Comparison of ENCODE assay signal across 9 mouse cellular contexts in genomic region chr4:150690759-150691158, GRCm38 (mm10). TPM values are rescaled to one million over a fixed set of nuclear protein-coding genes. Genes with fewer than 3 reads are reported as not detected.
DNase-seq lines count a peak whose midpoint lies in the region; ATAC-seq and TF ChIP-seq lines count a peak whose summit lies in the region.
"Had no signal": no experiment of that assay in that cellular context is flagged by ENCODE, and none has a peak within 500 bp of the region (broad histone marks: within the 10 kb centered on the region; RNA-seq: fewer than 3 reads in every experiment).

No protein-coding gene starts in this region.

- H3K27ac ChIP-seq in left cerebral cortex, adult 2 months = no peak overlapping the region
- no peak overlapping the region for H3K27ac ChIP-seq in hindbrain, embryonic 13.5 days
- H3K27ac ChIP-seq in intestine, embryonic 16.5 days (ENCODE audit: low read length) = no peak overlapping the region

- peaks cover 9% of the 10 kb centered on the region; the same call in 1 of the 2 replicates for H3K4me1 ChIP-seq in hindbrain, embryonic 13.5 days (replicated peaks)
- H3K4me1 ChIP-seq in intestine, embryonic 16.5 days (ENCODE audit: control insufficient read depth, insufficient read depth, low read length) = peaks cover 17% of the 10 kb centered on the region

- 80% methylated on average over 3 of the region's 3 CpGs for WGBS in hindbrain, embryonic 13.5 days
- 78% methylated on average over 3 of the region's 3 CpGs for WGBS in intestine, embryonic 16.5 days

- intact Hi-C loops in left cerebral cortex, adult 2 months (cut with DNase I) = no loop called here
- intact Hi-C loops in left cerebral cortex, postnatal 10 days (cut with DNase I) = no loop called here
- intact Hi-C loops in heart, postnatal 14 days (cut with DNase I) = no loop called here

- H3K27me3 ChIP-seq in hindbrain, embryonic 13.5 days = no peaks in the 10 kb centered on the region
- H3K27me3 ChIP-seq in intestine, embryonic 16.5 days (replicated peaks; ENCODE audit: control insufficient read depth, insufficient read depth, low read length) = no peaks in the 10 kb centered on the region

- no peak overlapping the region for H3K9ac ChIP-seq in hindbrain, embryonic 13.5 days
- H3K9ac ChIP-seq in intestine, embryonic 16.5 days (ENCODE audit: low read depth, low read length) = no peak overlapping the region

- H3K36me3 ChIP-seq in hindbrain, embryonic 13.5 days = no peaks in the 10 kb centered on the region
- H3K36me3 ChIP-seq in intestine, embryonic 16.5 days (ENCODE audit: control insufficient read depth, insufficient read depth, low read length) = no peaks in the 10 kb centered on the region

- no peak for DNase-seq in left cerebral cortex, adult 2 months (ENCODE audit: extremely low spot score in 1 of 2, low spot score in 2 of 2)
- DNase-seq in left cerebral cortex, postnatal 10 days (ENCODE audit: extremely low spot score in 1 of 2, low spot score in 2 of 2) = no peak
- DNase-seq in adrenal gland, adult 8-10 months = peak; percentile 49
- peak; percentile 57 to 72 for DNase-seq in heart, postnatal 14 days
- peak; percentile 57 for DNase-seq in retina, embryonic 14.5 days (ENCODE audit: low spot score)

- no peak for ATAC-seq in hindbrain, embryonic 13.5 days (ENCODE audit: low FRiP score)
- no peak for ATAC-seq in erythroid progenitor cell, adult 5-6 weeks (replicated peaks; ENCODE audit: low FRiP score, poor library complexity, severe bottlenecking)
- no peak for ATAC-seq in intestine, embryonic 16.5 days

- H3K9me3 ChIP-seq in hindbrain, embryonic 13.5 days = no peaks in the 10 kb centered on the region
- no peaks in the 10 kb centered on the region for H3K9me3 ChIP-seq in intestine, embryonic 16.5 days (ENCODE audit: control insufficient read depth, low read length)

- no peak overlapping the region for H3K4me2 ChIP-seq in hindbrain, embryonic 13.5 days
- no peak overlapping the region for H3K4me2 ChIP-seq in intestine, embryonic 16.5 days (ENCODE audit: low read depth, low read length)

- TF ChIP-seq CTCF in left cerebral cortex, adult 2 months (IDR thresholded peaks at IDR 0.05) = peak; percentile 45

- H3K4me3 ChIP-seq in left cerebral cortex, adult 2 months = no peak overlapping the region
- H3K4me3 ChIP-seq in hindbrain, embryonic 13.5 days = no peak overlapping the region
- no peak overlapping the region for H3K4me3 ChIP-seq in intestine, embryonic 16.5 days (ENCODE audit: low read length)

RNA-seq across cellular contexts. Expression of gene Slc45a1, which starts 38.8 kb away (rescaled TPM):
- total RNA-seq in left cerebral cortex, adult 2 months (2021) = 10 to 100 TPM; 44.4 to 49.0 TPM
- 10 to 100 TPM; 52.1 to 54.9 TPM for total RNA-seq in left cerebral cortex, postnatal 10 days (2021)
- total RNA-seq in adrenal gland, adult 8-10 months (2022) = 1 to 10 TPM in 3 of 4 experiments, under 1 TPM in 1; 0.70 to 1.4 (median 1.2) TPM
- total RNA-seq in heart, postnatal 14 days (2021) = not detected
- 24.6 and 30.0 TPM in 2 replicates for polyA plus RNA-seq in hindbrain, embryonic 13.5 days (2015; fragmentation: Nextera tagmentation; extraction: Ambion mirVana)
- not detected in 2 replicates for total RNA-seq in erythroid progenitor cell, adult 5-6 weeks (2015; ENCODE audit: low replicate concordance)
- total RNA-seq in erythroid progenitor cell, adult 5-6 weeks (2017; ENCODE audit: low replicate concordance) = not detected in 2 replicates
- 0.93 and 1.0 TPM in 2 replicates for polyA plus RNA-seq in intestine, embryonic 16.5 days (2015; fragmentation: Nextera tagmentation; extraction: Ambion mirVana)
- total RNA-seq: hematopoietic stem cell, adult 5-6 weeks had no signal

Comparison
In these comparisons a context has a peak if more than half of its experiments do, and no peak if none do; other contexts are left out.
1. DNase-seq: peak in adrenal gland, adult 8-10 months (single experiment), heart, postnatal 14 days (2 of 2) and retina, embryonic 14.5 days (single experiment); none in left cerebral cortex, adult 2 months (0 of 2) and left cerebral cortex, postnatal 10 days (0 of 2).
2. RNA of gene Slc45a1, which starts 38.8 kb away (total RNA-seq): 52.1 to 54.9 TPM in left cerebral cortex, postnatal 10 days and 44.4 to 49.0 TPM in left cerebral cortex, adult 2 months; 0.70 to 1.4 TPM in adrenal gland, adult 8-10 months, not detected in heart, postnatal 14 days and not detected in erythroid progenitor cell, adult 5-6 weeks; every median in the first group is over 10 times any median in the second.